Mouse (Mus musculus): ENCODE data around the gene Arsb.

- no peak for TF ChIP-seq CTCF (IDR thresholded peaks at IDR 0.05; ENCODE audit: low read depth)
- TF ChIP-seq EP300 (IDR thresholded peaks at IDR 0.05; ENCODE audit: low read depth) = no peak
Measured at GRCm38 (mm10) chr13:93975668-93976067, 204.2 kb downstream of the Arsb start.

Measured in liver, postnatal 0 days (tissue).